Mouse (Mus musculus) heart, postnatal 0 days (tissue): ENCODE measurements around the gene C1qtnf2. TPM values are rescaled to one million over a fixed set of nuclear protein-coding genes. Genes with fewer than 3 reads are reported as not detected.
A peak's percentile ranks its signal among the peaks of the same experiment; 100 is the strongest.

Source experiments
- ATAC-seq: fragments of 200-750 bp; cut with Nextera tagmentation; 2 replicates; pipeline ENCODE4 v1.8.0; 2017; ENCODE audit warnings: low read depth, moderate number of reproducible peaks, moderate library complexity; ENCODE audit not compliant: insufficient read depth
- DNase-seq: peaks from one replicate; pipeline ENCODE4 v3.0.0-alpha.2; 2016; ENCODE audit warnings: low spot score
- H3K27ac ChIP-seq: fragments of 300-500 bp; sonication (generic); 2 replicates; pipeline ENCODE4 v1.5.1; 2014; ENCODE audit warnings: low read depth, mild to moderate bottlenecking
- H3K27me3 ChIP-seq: fragments of 300-500 bp; sonication (generic); 2 replicates; pipeline ENCODE4 v1.6.1; 2014; ENCODE audit warnings: low read length, mixed read lengths; ENCODE audit not compliant: control insufficient read depth, insufficient read depth
- H3K36me3 ChIP-seq: fragments of 300-500 bp; sonication (generic); replicated peaks from 2 replicates; pipeline ENCODE4 v1.6.1; 2014; ENCODE audit warnings: low read length, mixed read lengths; ENCODE audit not compliant: control insufficient read depth, insufficient read depth
- H3K4me1 ChIP-seq: fragments of 300-500 bp; sonication (generic); 2 replicates; pipeline ENCODE4 v1.6.1; 2014; ENCODE audit warnings: antibody characterized with exemption; ENCODE audit not compliant: control insufficient read depth, insufficient read depth
- H3K4me2 ChIP-seq: fragments of 300-500 bp; sonication (generic); 2 replicates; pipeline ENCODE4 v1.6.1; 2014; ENCODE audit warnings: low read depth, mild to moderate bottlenecking, low read length, moderate library complexity
- H3K4me3 ChIP-seq: fragments of 300-500 bp; sonication (generic); 2 replicates; pipeline ENCODE4 v1.5.1; 2014; ENCODE audit warnings: low read depth, low read length
- H3K9ac ChIP-seq: fragments of 300-500 bp; sonication (generic); replicated peaks from 2 replicates; pipeline ENCODE4 v1.6.1; 2014; ENCODE audit warnings: low read depth, low read length, mixed read lengths
- H3K9me3 ChIP-seq: fragments of 300-500 bp; sonication (generic); replicated peaks from 2 replicates; pipeline ENCODE4 v1.6.1; 2016; ENCODE audit warnings: low read length; ENCODE audit not compliant: control insufficient read depth
- CTCF ChIP-seq: IDR thresholded peaks from 2 replicates; pipeline ENCODE4 v1.5.1; 2016; ENCODE audit warnings: antibody characterized with exemption, control low read depth, low read depth
- EP300 ChIP-seq: IDR thresholded peaks from 2 replicates; pipeline ENCODE4 v1.6.1; 2016; ENCODE audit warnings: antibody characterized with exemption, low read depth
- WGBS: fragments of 180-500 bp; shearing (Covaris S2); extraction: QIAGEN DNeasy Blood & Tissue Kit; methylation state at CpG from one replicate; pipeline ENCODE4 v1.1.7; 2014; 5-methylcytosine and 5-hydroxymethylcytosine counted together
- polyA plus RNA-seq: library from polyadenylated mRNA; unstranded; fragments of >200 nt; fragmentation: Nextera tagmentation; extraction: Ambion mirVana; gene quantifications from 2 replicates; pipeline ENCODE4 v1.2.1, GENCODE M21; 2015
- total RNA-seq: library from RNA; depleted of rRNA; stranded (reverse); fragments of >200 nt; gene quantifications from 2 replicates; pipeline ENCODE4 v1.2.3, GENCODE M21; 2014; ENCODE audit warnings: low replicate concordance

Gene C1qtnf2
- total and polyA plus RNA-seq, 2 experiments from 2014 or later: 13.9 to 14.3 TPM

- TF ChIP-seq CTCF (peak; percentile 94), EP300 (no peak)
- Histone ChIP-seq H3K27ac (no peak overlapping the region), H3K4me1 (no peaks in the 10 kb centered on the region; the same call in 1 of the 2 replicates), H3K27me3 (no peaks in the 10 kb centered on the region), H3K4me2 (no peak overlapping the region), H3K36me3 (no peaks in the 10 kb centered on the region), H3K9ac (no peak overlapping the region), H3K4me3 (no peak overlapping the region), H3K9me3 (no peaks in the 10 kb centered on the region)
- ATAC-seq (peak; percentile 49; the same call in 1 of the 2 replicates), DNase-seq (no peak)
- WGBS: 18% methylated on average over 6 of the region's 6 CpGs
Observed at GRCm38 (mm10) chr11:43493815-43494409, 19.8 kb downstream of the C1qtnf2 start.

- Histone ChIP-seq H3K9me3 (no peaks in the 10 kb centered on the region), H3K4me3 (no peak overlapping the region), H3K36me3 (no peaks in the 10 kb centered on the region), H3K4me1 (no peaks in the 10 kb centered on the region; the same call in 1 of the 2 replicates), H3K4me2 (no peak overlapping the region), H3K27me3 (no peaks in the 10 kb centered on the region), H3K27ac (no peak overlapping the region), H3K9ac (no peak overlapping the region)
- WGBS: 52% methylated on average over 8 of the region's 8 CpGs
- TF ChIP-seq EP300: no peak
- TF ChIP-seq CTCF: peak; percentile 38
- DNase-seq: no peak
- no peak; the same call in 1 of the 2 replicates for ATAC-seq
Observed at GRCm38 (mm10) chr11:43495037-43495436, 21.0 kb downstream of the C1qtnf2 start.

GRCm38 (mm10) chr11:43495532-43495931 lies 21.5 kb downstream of the C1qtnf2 start:
- ATAC-seq: no peak
- whole genome bisulfite sequencing: 16% methylated on average over 3 of the region's 3 CpGs

GRCm38 (mm10) chr11:43501256-43501655 lies 27.2 kb downstream of the C1qtnf2 start:
- Histone ChIP-seq H3K36me3 (no peaks in the 10 kb centered on the region), H3K9ac (no peak overlapping the region), H3K4me1 (no peaks in the 10 kb centered on the region), H3K27me3 (no peaks in the 10 kb centered on the region), H3K4me2 (no peak overlapping the region), H3K27ac (no peak overlapping the region), H3K9me3 (no peaks in the 10 kb centered on the region), H3K4me3 (no peak overlapping the region)
- DNase-seq: no peak
- no peak for TF ChIP-seq EP300
- TF ChIP-seq CTCF: no peak
- no peak for ATAC-seq
- WGBS: 80% methylated on average over 6 of the region's 6 CpGs

More at GRCm38 (mm10) chr11:43495532-43495931, 21.5 kb downstream of the C1qtnf2 start:
- Histone ChIP-seq H3K9ac (no peak overlapping the region), H3K36me3 (no peaks in the 10 kb centered on the region), H3K27me3 (no peaks in the 10 kb centered on the region), H3K4me3 (no peak overlapping the region), H3K9me3 (no peaks in the 10 kb centered on the region), H3K4me2 (no peak overlapping the region), H3K27ac (no peak overlapping the region), H3K4me1 (no peaks in the 10 kb centered on the region; the same call in 1 of the 2 replicates)
- peak; percentile 58 for DNase-seq
- TF ChIP-seq EP300 (no peak), CTCF (no peak)

- Histone ChIP-seq H3K36me3 (no peaks in the 10 kb centered on the region), H3K4me1 (no peaks in the 10 kb centered on the region), H3K9me3 (no peaks in the 10 kb centered on the region), H3K4me2 (no peak overlapping the region), H3K27me3 (no peaks in the 10 kb centered on the region), H3K27ac (no peak overlapping the region), H3K4me3 (no peak overlapping the region), H3K9ac (no peak overlapping the region)
- WGBS: 80% methylated on average over 7 of the region's 7 CpGs
- DNase-seq (no peak), ATAC-seq (no peak)
- TF ChIP-seq CTCF (no peak), EP300 (no peak)
Observed at GRCm38 (mm10) chr11:43505188-43505587, 31.1 kb downstream of the C1qtnf2 start.

- H3K36me3 ChIP-seq: no peaks in the 10 kb centered on the region
- H3K4me1 ChIP-seq: no peaks in the 10 kb centered on the region
- no peak for DNase-seq
- H3K9me3 ChIP-seq: no peaks in the 10 kb centered on the region
- no peaks in the 10 kb centered on the region for H3K27me3 ChIP-seq
- H3K27ac ChIP-seq: no peak overlapping the region
- TF ChIP-seq EP300 (no peak), CTCF (no peak)
- no peak overlapping the region for H3K4me3 ChIP-seq
- no peak for ATAC-seq
- H3K4me2 ChIP-seq: no peak overlapping the region
- no peak overlapping the region for H3K9ac ChIP-seq
- 63% methylated on average over 6 of the region's 6 CpGs for WGBS
Observed at GRCm38 (mm10) chr11:43507976-43508375, 33.9 kb downstream of the C1qtnf2 start.
